Mouse (Mus musculus) spleen, adult 2 months (tissue): ENCODE measurements around the gene Ppa1.

Experiments
- CTCF ChIP-seq: fragments of 200-500 bp; IDR thresholded peaks from 2 replicates; pipeline ENCODE4 v1.5.1; 2011; ENCODE audit warnings: mild to moderate bottlenecking, inconsistent platforms; ENCODE audit not compliant: insufficient read depth, insufficient read length, insufficient replicate concordance; ENCODE audit errors: extremely low read depth
- POLR2A ChIP-seq: fragments of 200-500 bp; IDR thresholded peaks from 2 replicates; pipeline ENCODE4 v1.6.1; 2011; ENCODE audit warnings: low read depth, low read length, inconsistent platforms

- TF ChIP-seq POLR2A = no peak
- no peak for TF ChIP-seq CTCF
These were observed 48.1 kb downstream of the Ppa1 start for GRCm38 (mm10) chr10:61696560-61696823.
